Mouse (Mus musculus) heart, embryonic 13.5 days (tissue): ENCODE measurements around the gene Gorasp1. TPM values are rescaled to one million over a fixed set of nuclear protein-coding genes. Genes with fewer than 3 reads are reported as not detected.

Experiments
- ATAC-seq: fragments of 200-750 bp; cut with Nextera tagmentation; 2 replicates; pipeline ENCODE4 v1.8.0; 2017; ENCODE audit warnings: moderate TSS enrichment; ENCODE audit not compliant: insufficient number of reproducible peaks, low FRiP score, low TSS enrichment; ENCODE audit errors: extremely low read depth
- H3K27ac ChIP-seq: fragments of 300-500 bp; sonication (generic); replicated peaks from 2 replicates; pipeline ENCODE4 v1.5.1; 2015; ENCODE audit warnings: moderate library complexity, mild to moderate bottlenecking, inconsistent platforms
- H3K27me3 ChIP-seq: fragments of 300-500 bp; sonication (generic); replicated peaks from 2 replicates; pipeline ENCODE4 v1.6.1; 2015; ENCODE audit warnings: mild to moderate bottlenecking, inconsistent platforms
- H3K36me3 ChIP-seq: fragments of 300-500 bp; sonication (generic); 2 replicates; pipeline ENCODE4 v1.6.1; 2015; ENCODE audit warnings: mild to moderate bottlenecking, inconsistent platforms
- H3K4me1 ChIP-seq: fragments of 300-500 bp; sonication (generic); 2 replicates; pipeline ENCODE4 v1.6.1; 2015; ENCODE audit warnings: inconsistent platforms
- H3K4me2 ChIP-seq: fragments of 300-500 bp; sonication (generic); 2 replicates; pipeline ENCODE4 v1.6.1; 2015; ENCODE audit warnings: inconsistent platforms, mild to moderate bottlenecking, moderate library complexity
- H3K4me3 ChIP-seq: fragments of 300-500 bp; sonication (generic); 2 replicates; pipeline ENCODE4 v1.5.1; 2015; ENCODE audit warnings: moderate library complexity, mild to moderate bottlenecking, inconsistent platforms
- H3K9ac ChIP-seq: fragments of 300-500 bp; sonication (generic); 2 replicates; pipeline ENCODE4 v1.6.1; 2015; ENCODE audit warnings: inconsistent platforms, mild to moderate bottlenecking, moderate library complexity
- H3K9me3 ChIP-seq: fragments of 300-500 bp; sonication (generic); 2 replicates; pipeline ENCODE4 v1.6.1; 2016; ENCODE audit warnings: inconsistent platforms
- WGBS: fragments of 180-500 bp; shearing (Covaris S2); methylation state at CpG from one replicate; pipeline ENCODE4 v1.1.7; 2015; ENCODE audit warnings: mixed read lengths; 5-methylcytosine and 5-hydroxymethylcytosine counted together
- polyA plus RNA-seq: library from polyadenylated mRNA; unstranded; fragments of >200 nt; fragmentation: Nextera tagmentation; extraction: Ambion mirVana; gene quantifications from 2 replicates; pipeline ENCODE4 v1.2.1, GENCODE M21; 2015

Gene Gorasp1
- polyA plus RNA-seq, 1 experiment from 2014 or later, result 21.4 TPM

DNA sequence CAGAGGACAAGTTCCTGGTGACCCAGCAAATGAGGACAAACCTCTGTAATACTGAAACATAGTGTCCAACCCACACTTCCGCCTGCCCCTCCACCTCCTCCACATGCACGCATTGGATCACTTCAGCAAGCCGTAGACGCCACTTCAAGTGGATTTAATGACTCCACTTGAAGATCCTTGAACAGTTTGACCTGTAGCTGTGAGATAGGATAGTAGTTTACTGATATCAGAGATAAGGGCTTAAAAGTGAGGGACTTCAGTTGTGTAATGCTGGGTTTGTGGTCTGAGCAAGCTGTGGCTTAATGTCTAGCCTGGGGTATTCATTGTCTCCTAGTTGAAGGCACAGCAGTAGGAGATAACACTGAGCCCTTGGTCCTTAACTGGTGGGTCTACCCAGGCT, 13.9 kb downstream of the Gorasp1 start:
- no peaks in the 10 kb centered on the region for H3K27me3 ChIP-seq
- no peaks in the 10 kb centered on the region for H3K9me3 ChIP-seq
- WGBS, result 56% methylated on average over 4 of the region's 4 CpGs
- H3K27ac ChIP-seq, result no peak overlapping the region
- H3K4me1 ChIP-seq, result no peaks in the 10 kb centered on the region
- H3K4me2 ChIP-seq, result no peak overlapping the region
- H3K9ac ChIP-seq, result no peak overlapping the region
- H3K4me3 ChIP-seq, result no peak overlapping the region
- H3K36me3 ChIP-seq, result peaks cover 97% of the 10 kb centered on the region
- ATAC-seq, result no peak

DNA sequence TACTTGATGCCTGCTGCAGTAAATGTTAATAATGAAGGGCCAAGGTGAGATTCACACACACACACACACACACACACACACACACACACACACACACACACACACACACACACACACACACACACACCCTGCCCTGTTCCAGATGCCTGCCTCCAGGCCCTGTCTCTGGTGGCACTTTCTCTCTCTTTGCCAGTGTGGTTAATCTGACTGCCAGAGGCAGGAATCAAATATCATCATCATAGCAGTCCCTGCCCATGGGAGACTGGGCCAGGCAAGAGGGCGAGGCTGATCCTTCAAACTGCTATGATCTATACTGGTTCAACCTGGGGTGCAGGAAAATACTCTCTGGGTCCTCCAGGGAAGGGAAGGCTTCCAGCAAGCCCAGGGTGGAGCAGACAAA, 17.5 kb downstream of the Gorasp1 start:
- H3K36me3 ChIP-seq, result peaks cover 96% of the 10 kb centered on the region
- H3K9me3 ChIP-seq, result no peaks in the 10 kb centered on the region
- no peak overlapping the region for H3K27ac ChIP-seq
- ATAC-seq, result no peak
- H3K4me1 ChIP-seq, result no peaks in the 10 kb centered on the region
- no peak overlapping the region for H3K9ac ChIP-seq
- H3K27me3 ChIP-seq, result no peaks in the 10 kb centered on the region
- no peak overlapping the region for H3K4me3 ChIP-seq
- no peak overlapping the region for H3K4me2 ChIP-seq
- 94% methylated on average over 1 of the region's 1 CpGs for WGBS

DNA sequence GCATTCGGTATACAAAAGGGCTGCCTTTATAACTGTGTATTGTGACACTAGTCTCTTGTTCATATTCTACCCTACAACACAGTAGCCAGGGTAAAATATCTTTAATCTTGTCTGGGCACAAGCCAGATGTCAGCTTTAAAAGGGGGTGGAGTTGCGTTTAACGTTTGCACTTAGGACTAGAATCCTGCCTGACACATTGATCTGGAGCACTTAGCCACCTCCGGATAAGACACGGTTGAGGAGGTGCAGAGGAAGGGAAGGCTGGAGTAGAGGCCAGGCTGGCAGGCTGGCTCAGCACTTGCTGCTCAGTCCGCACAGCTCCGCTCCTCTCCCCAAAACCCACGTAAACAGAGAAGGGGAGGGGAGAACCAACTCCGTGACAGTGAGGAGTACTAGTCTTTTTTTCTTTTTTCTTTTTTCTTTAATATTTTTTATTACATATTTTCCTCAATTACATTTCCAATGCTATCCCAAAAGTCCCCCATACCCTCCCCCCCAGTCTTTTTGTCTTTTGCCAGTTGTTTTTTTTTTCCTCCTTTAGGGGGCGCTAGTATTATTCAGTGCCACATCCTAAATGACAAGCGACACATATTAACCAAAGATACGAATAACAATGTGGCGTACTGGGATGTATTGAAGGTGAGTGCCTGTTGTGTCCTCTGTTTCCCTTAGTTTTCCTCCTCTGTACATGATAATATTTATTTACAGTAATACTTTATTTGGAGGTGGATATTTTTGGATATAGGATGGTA, 24.1 kb downstream of the Gorasp1 start:
- no peak overlapping the region for H3K4me2 ChIP-seq
- ATAC-seq, result no peak
- peaks cover 98% of the 10 kb centered on the region for H3K36me3 ChIP-seq
- WGBS, result 72% methylated on average over 13 of the region's 13 CpGs
- H3K27me3 ChIP-seq, result no peaks in the 10 kb centered on the region
- H3K9ac ChIP-seq, result no peak overlapping the region
- no peak overlapping the region for H3K27ac ChIP-seq
- H3K4me3 ChIP-seq, result no peak overlapping the region
- H3K9me3 ChIP-seq, result no peaks in the 10 kb centered on the region
- H3K4me1 ChIP-seq, result no peaks in the 10 kb centered on the region

DNA sequence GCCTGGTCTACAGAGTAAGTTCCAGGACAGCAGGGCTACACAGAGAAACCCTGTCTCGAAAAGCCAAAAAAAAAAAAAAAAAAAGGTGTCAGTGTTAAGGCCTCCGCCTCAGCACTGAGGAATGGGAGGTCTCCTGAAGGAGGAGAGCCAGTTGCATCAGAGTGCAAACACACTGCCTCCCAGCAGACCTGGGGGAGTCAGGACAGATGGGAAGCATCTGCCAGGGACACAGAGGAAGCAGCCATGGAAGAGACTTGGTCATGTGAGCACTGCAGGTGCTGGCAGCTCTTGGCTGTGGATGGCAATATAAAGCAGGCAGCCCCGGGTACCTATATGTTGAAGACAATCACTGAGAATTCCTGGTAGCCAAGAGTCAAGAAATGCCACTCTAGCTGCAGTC, 27.4 kb downstream of the Gorasp1 start:
- no peak for ATAC-seq
- H3K4me1 ChIP-seq, result no peaks in the 10 kb centered on the region
- no peak overlapping the region for H3K9ac ChIP-seq
- no peaks in the 10 kb centered on the region for H3K9me3 ChIP-seq
- peaks cover 98% of the 10 kb centered on the region for H3K36me3 ChIP-seq
- H3K27ac ChIP-seq, result no peak overlapping the region
- no peaks in the 10 kb centered on the region for H3K27me3 ChIP-seq
- 82% methylated on average over 3 of the region's 3 CpGs for WGBS
- H3K4me2 ChIP-seq, result no peak overlapping the region
- no peak overlapping the region for H3K4me3 ChIP-seq

DNA sequence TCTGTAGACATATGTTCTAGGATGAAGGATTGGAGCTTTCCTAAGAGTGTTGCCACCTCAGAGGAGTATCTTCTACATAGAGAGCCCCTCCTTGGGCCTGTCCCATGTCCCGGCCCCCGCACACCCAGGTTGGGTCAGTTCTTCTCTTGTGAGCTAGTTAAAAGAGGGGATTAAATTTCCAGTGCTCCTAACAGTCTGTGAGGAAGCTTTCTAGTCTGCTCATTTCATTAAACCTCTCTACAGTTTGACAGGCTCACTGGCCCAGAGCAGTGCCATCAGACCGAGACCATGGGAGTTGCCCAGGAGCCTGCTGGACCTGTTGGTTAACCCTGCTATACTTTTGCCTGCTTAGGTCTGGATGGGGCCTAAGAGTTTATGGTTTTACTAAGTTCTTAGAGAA, 28.7 kb downstream of the Gorasp1 start:
- no peak overlapping the region for H3K27ac ChIP-seq
- H3K4me1 ChIP-seq, result no peaks in the 10 kb centered on the region
- no peaks in the 10 kb centered on the region for H3K27me3 ChIP-seq
- no peaks in the 10 kb centered on the region for H3K9me3 ChIP-seq
- no peak overlapping the region for H3K9ac ChIP-seq
- no peak for ATAC-seq
- H3K4me3 ChIP-seq, result no peak overlapping the region
- peaks cover 98% of the 10 kb centered on the region for H3K36me3 ChIP-seq
- no peak overlapping the region for H3K4me2 ChIP-seq
- WGBS, result 94% methylated on average over 3 of the region's 3 CpGs

DNA sequence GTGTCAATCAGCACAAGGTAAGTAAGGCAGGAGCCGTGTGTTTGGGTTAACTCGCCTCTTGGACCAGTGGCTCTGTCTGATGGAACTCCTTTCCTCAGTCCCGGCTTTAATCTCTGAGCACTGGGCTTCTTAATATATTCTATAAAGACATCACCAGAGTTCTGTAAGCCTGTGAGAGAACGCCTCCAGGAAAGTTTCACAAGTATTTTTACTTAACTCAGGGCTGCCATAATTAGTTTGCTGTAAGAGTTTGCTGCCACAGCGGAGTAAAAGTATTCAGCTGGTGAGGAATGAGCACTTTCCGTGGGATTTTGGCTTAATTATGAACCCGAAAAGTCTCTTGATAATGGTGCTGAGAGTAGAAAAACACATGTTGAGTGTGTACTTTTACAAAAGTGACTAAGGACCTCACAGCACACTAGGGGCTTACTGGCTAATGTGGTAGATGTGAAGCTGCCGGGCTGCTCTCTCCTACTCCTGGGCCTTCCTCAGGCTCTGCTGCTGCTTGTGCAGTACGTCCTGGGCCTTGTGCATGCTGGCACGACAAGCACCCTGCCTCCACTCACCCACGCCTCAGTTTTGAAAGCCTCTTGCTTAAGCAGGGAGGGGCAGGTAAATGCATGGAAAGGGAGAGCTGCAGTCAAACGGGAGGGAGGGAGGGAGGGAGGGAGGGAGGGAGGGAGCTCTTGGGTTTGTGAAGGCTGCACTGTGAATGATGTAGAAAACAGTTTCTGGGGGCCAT, 34.8 kb downstream of the Gorasp1 start:
- no peak for ATAC-seq
- Histone ChIP-seq H3K9ac (no peak overlapping the region), H3K36me3 (peaks cover 70% of the 10 kb centered on the region), H3K27ac (no peak overlapping the region), H3K27me3 (no peaks in the 10 kb centered on the region), H3K4me2 (no peak overlapping the region), H3K4me3 (no peak overlapping the region), H3K4me1 (no peaks in the 10 kb centered on the region), H3K9me3 (no peaks in the 10 kb centered on the region)
- 81% methylated on average over 12 of the region's 12 CpGs for WGBS

DNA sequence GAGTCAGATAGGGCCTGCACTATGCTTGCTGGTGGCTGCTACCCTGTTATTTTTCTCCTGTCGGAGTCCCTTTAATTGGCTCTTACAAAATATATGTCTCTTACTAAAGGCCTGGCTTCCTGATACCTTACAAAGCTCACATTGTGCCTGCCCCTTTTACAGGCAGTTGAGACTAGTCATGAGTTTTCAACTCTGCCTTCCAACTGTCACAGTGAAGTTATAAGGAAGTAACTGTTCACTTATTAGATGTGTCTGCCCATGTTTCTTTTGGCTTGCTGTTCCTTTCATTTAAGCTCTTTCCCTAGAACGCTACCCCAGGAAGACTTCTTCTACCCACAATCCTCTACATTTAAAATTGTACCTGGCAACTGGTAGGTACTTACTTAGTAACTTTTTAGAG, 37.9 kb downstream of the Gorasp1 start:
- Histone ChIP-seq H3K27ac (no peak overlapping the region), H3K4me1 (peaks cover 15% of the 10 kb centered on the region), H3K4me2 (no peak overlapping the region), H3K9me3 (no peaks in the 10 kb centered on the region), H3K4me3 (no peak overlapping the region), H3K9ac (no peak overlapping the region), H3K36me3 (peaks cover 40% of the 10 kb centered on the region), H3K27me3 (no peaks in the 10 kb centered on the region)
- ATAC-seq, result no peak
- 87% methylated on average over 2 of the region's 2 CpGs for WGBS

DNA sequence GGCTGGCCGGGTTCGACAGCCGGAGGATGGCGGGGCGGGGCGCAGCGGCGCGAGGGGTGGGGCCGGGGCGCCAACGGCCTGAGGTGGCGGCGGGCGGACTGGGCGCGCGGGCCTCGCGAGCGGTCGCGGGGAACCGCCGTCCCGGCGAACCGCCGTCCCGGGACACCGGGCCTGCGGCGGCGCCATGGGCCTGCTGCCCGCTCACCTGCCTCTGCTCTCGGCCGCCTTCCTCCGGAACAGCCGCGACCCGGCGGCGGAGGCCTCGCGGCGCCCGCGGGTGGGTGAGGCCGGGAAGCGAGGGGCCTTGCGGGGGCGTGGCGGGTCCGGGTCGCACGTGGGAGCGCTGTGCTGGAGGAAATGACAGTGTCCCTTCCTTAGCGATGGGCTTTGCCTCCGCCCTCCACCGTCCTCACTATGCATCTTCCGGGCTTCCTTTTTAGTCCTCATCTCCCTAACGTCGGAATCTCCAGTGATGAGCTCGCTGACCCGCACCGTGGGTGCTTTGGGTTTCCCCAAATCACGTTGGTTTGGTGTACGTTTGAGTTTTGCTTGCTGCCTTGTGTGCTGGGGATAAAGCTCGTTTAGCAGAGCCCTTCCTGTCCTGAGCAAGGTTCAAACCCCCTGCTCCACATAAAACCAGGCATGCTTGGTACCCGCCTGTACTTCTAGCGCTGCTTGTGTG, 42.2 kb downstream of the Gorasp1 start:
- Histone ChIP-seq H3K27ac (peak overlapping the region; percentile 83), H3K4me1 (peaks cover 19% of the 10 kb centered on the region)
- ATAC-seq, result peak; percentile 64

DNA sequence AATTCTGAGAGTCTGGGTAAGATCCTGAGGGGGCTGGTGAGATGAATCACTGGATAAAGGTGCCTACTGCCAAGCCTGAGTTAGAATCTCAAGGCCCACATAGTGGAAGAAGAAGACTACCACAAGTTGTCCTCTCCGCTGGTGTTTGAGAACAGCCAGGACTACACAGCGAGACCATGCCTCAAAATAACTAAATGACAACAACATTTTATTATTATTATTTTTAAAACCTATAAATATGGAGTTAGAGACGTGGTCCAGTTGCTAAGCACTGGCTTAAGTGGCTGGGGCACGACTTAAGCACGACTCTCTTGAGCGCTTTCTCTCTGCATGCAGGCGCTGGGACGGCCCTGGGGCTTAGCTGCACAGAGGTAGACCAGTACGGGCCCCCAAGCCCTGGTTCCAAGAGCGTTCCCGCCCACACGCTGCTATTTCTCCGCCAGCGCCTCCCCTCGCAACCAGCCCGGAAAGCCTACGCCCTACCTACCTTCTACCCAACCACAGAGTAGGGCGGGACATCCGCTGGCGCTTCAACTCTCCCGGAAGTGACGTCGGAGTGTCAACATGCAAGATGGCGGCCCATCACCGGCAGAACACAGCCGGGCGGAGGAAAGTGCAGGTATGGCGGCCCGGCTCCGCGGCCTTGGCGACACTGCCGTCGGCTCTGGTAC, 42.9 kb downstream of the Gorasp1 start, which contains the start of gene Wdr48:
TSS of gene Wdr48 (plus strand) at position 540 of the 671 bp plus-strand sequence.
- 3% methylated on average over 34 of the region's 34 CpGs for WGBS

More for the DNA sequence above, 42.2 kb downstream of the Gorasp1 start:
- Histone ChIP-seq H3K36me3 (peaks cover 10% of the 10 kb centered on the region; the same call in 1 of the 2 replicates), H3K9ac (peak overlapping the region; percentile 96), H3K27me3 (no peaks in the 10 kb centered on the region), H3K4me2 (peak overlapping the region; percentile 94), H3K4me3 (peak overlapping the region; percentile 88), H3K9me3 (no peaks in the 10 kb centered on the region)
- under 1% methylated on average over 68 of the region's 71 CpGs for WGBS

DNA sequence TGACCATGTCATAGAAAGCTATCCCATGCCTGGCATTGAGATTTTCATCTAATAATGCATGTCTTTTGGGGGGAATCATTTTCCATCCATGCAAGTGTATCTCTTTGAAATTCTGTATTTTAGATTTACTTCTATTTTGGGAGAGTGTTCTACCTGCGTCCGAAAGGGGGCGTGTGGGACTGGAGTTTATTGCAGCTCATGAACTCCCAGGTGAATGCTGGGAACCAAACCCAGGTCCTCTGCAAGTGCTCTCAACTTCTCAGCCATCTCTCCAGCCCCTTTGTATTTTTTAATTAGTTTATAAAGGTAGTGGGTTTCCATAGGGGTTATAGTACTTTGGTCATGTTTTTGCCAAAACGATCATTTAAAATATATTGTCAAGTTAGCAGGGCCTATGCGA, 43.5 kb downstream of the Gorasp1 start:
- Histone ChIP-seq H3K27ac (peak overlapping the region; percentile 83; the same call in 1 of the 2 replicates), H3K9me3 (no peaks in the 10 kb centered on the region), H3K9ac (no peak overlapping the region), H3K36me3 (0 out of 2 replicates have a peak, but pooled peaks cover 2% of the 10 kb centered on the region), H3K4me3 (no peak overlapping the region), H3K4me2 (peak overlapping the region; percentile 94), H3K4me1 (peaks cover 19% of the 10 kb centered on the region), H3K27me3 (no peaks in the 10 kb centered on the region)
- 81% methylated on average over 5 of the region's 5 CpGs for WGBS
- no peak for ATAC-seq

More for the DNA sequence above, 42.9 kb downstream of the Gorasp1 start, which contains the start of gene Wdr48:
- Histone ChIP-seq H3K36me3 (peaks cover 5% of the 10 kb centered on the region; the same call in 1 of the 2 replicates), H3K4me3 (peak within 1 kb of the TSS; percentile 88), H3K27me3 (no peaks in the 10 kb centered on the region), H3K27ac (peak within 1 kb of the TSS; percentile 83), H3K9ac (peak within 1 kb of the TSS; percentile 96), H3K4me1 (peaks cover 19% of the 10 kb centered on the region), H3K9me3 (no peaks in the 10 kb centered on the region), H3K4me2 (peak within 1 kb of the TSS; percentile 94)
- ATAC-seq, result peak; percentile 97

DNA sequence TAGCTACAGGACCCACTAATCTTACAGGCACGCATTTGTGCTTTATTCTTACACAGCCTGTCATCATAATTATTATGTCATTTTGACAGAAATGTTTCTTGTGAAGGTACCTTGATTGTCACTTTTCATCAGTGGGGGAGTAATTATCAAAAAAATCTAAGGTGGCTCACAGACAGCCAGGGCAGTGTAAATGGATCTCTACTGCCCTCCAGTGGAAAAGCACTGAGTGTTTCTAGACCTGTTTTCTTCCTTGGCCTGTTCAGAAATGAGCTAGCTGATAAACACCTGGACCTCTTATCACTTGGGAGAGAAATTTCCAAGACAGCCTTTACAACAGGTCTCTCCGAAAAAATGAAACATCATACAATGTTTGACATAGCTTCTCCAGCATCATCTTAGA, 46.7 kb downstream of the Gorasp1 start:
- WGBS, result 42% methylated on average over 2 of the region's 2 CpGs
- no peak overlapping the region for H3K27ac ChIP-seq
- peaks cover 9% of the 10 kb centered on the region for H3K4me1 ChIP-seq
- H3K4me2 ChIP-seq, result no peak overlapping the region
- H3K27me3 ChIP-seq, result no peaks in the 10 kb centered on the region
- H3K4me3 ChIP-seq, result no peak overlapping the region
- no peak for ATAC-seq
- H3K9me3 ChIP-seq, result no peaks in the 10 kb centered on the region
- no peak overlapping the region for H3K9ac ChIP-seq
- 0 out of 2 replicates have a peak, but pooled peaks cover 2% of the 10 kb centered on the region for H3K36me3 ChIP-seq
